Mouse (Mus musculus) midbrain, embryonic 14.5 days (tissue): ENCODE measurements around the gene Tssk1. TPM values are rescaled to one million over a fixed set of nuclear protein-coding genes. Genes with fewer than 3 reads are reported as not detected.

Source experiments
- ATAC-seq: fragments of 200-750 bp; cut with Nextera tagmentation; 2 replicates; pipeline ENCODE4 v1.8.0; 2017; ENCODE audit warnings: moderate number of reproducible peaks, moderate library complexity; ENCODE audit not compliant: low FRiP score, low TSS enrichment
- DNase-seq: peaks from one replicate; pipeline ENCODE4 v3.0.0-alpha.2; 2015
- H3K27ac ChIP-seq: fragments of 300-500 bp; sonication (generic); replicated peaks from 2 replicates; pipeline ENCODE4 v1.5.1; 2014; ENCODE audit warnings: mild to moderate bottlenecking, low read depth, low read length, moderate library complexity
- H3K27me3 ChIP-seq: fragments of 300-500 bp; sonication (generic); 2 replicates; pipeline ENCODE4 v1.6.1; 2014; ENCODE audit warnings: low read length, control low read depth, mixed read lengths; ENCODE audit not compliant: control insufficient read depth, insufficient read depth
- H3K36me3 ChIP-seq: fragments of 300-500 bp; sonication (generic); 2 replicates; pipeline ENCODE4 v1.6.1; 2014; ENCODE audit warnings: low read length, control low read depth; ENCODE audit not compliant: control insufficient read depth, insufficient read depth
- H3K4me1 ChIP-seq: fragments of 300-500 bp; sonication (generic); 2 replicates; pipeline ENCODE4 v1.6.1; 2014; ENCODE audit warnings: mild to moderate bottlenecking, antibody characterized with exemption, low read length, control low read depth; ENCODE audit not compliant: control insufficient read depth, insufficient read depth
- H3K4me2 ChIP-seq: fragments of 300-500 bp; sonication (generic); 2 replicates; pipeline ENCODE4 v1.6.1; 2014; ENCODE audit warnings: mild to moderate bottlenecking, low read length, moderate library complexity
- H3K4me3 ChIP-seq: fragments of 300-500 bp; sonication (generic); replicated peaks from 2 replicates; pipeline ENCODE4 v1.5.1; 2014; ENCODE audit warnings: low read depth, low read length
- H3K9ac ChIP-seq: fragments of 300-500 bp; sonication (generic); replicated peaks from 2 replicates; pipeline ENCODE4 v1.6.1; 2014; ENCODE audit warnings: mild to moderate bottlenecking, low read length, moderate library complexity
- H3K9me3 ChIP-seq: fragments of 300-500 bp; sonication (generic); 2 replicates; pipeline ENCODE4 v1.6.1; 2016; ENCODE audit warnings: low read length, control low read depth, mixed read lengths; ENCODE audit not compliant: control insufficient read depth
- WGBS: fragments of 180-500 bp; shearing (Covaris S2); extraction: QIAGEN DNeasy Blood & Tissue Kit; methylation state at CpG from one replicate; pipeline ENCODE4 v1.1.7; 2014; 5-methylcytosine and 5-hydroxymethylcytosine counted together
- polyA plus RNA-seq: library from polyadenylated mRNA; unstranded; fragments of >200 nt; fragmentation: Nextera tagmentation; extraction: Ambion mirVana; gene quantifications from 2 replicates; pipeline ENCODE4 v1.2.1, GENCODE M21; 2014

Gene Tssk1
- polyA plus RNA-seq, 1 experiment from 2014 or later, result 0.09 TPM

DNA sequence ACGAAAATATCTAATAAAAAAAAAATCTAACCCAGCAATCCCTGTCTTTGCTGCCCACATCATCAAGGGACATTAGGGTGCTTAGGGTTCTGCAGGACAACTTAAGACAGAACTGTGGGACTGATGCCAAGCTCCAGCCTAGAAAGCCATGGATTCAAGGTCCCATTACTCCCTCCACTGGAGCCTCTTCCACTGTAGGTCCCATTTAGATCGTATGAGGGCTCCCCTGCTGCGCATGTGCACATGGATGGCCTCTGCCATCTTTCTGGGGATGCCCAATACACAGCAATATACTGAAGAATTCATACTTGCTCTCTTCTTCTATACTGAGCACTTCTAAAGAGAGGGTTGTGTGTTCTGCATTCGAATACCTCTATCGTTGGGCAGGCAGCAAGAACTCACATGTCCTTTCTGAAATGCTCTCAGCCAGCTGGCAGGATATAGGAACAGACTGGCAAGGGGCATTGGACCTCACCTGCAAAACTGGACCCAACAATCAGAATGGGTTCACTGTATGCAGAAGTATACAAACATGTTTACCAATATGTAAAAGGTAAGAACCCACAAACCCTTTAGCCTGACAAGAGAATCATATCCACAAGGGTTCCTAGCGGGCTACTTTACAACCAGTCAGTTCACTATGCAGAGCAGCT is 4.2 kb upstream of the Tssk1 start:
- peak overlapping the region; percentile 92 for H3K4me3 ChIP-seq
- H3K36me3 ChIP-seq, result no peaks in the 10 kb centered on the region
- peaks cover 17% of the 10 kb centered on the region for H3K4me1 ChIP-seq
- WGBS, result 83% methylated on average over 6 of the region's 6 CpGs
- no peak for DNase-seq
- no peak overlapping the region for H3K27ac ChIP-seq
- no peaks in the 10 kb centered on the region for H3K27me3 ChIP-seq
- H3K9me3 ChIP-seq, result no peaks in the 10 kb centered on the region
- H3K4me2 ChIP-seq, result peak overlapping the region; percentile 93
- ATAC-seq, result no peak
- H3K9ac ChIP-seq, result peak overlapping the region; percentile 99

DNA sequence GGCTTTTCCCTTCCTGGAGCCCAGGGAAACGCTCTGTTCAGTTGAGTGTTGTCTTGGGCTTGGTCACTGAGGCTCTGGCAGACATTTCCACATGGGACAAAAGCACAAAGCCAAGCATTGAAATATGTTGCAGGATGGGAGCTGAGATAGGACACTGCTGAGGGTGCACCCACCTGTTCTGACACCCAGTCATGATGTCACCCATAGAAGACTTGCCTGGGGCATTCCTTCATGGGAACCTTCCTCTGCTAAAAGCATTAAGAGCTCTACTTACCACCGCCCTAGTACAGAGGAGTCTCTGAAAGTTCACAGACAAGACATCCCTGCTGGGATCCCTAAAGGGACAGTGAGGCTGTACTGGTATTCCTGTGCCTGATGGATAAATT is 3.7 kb upstream of the Tssk1 start:
- peak overlapping the region; percentile 93 for H3K4me2 ChIP-seq
- no peak for ATAC-seq

DNA sequence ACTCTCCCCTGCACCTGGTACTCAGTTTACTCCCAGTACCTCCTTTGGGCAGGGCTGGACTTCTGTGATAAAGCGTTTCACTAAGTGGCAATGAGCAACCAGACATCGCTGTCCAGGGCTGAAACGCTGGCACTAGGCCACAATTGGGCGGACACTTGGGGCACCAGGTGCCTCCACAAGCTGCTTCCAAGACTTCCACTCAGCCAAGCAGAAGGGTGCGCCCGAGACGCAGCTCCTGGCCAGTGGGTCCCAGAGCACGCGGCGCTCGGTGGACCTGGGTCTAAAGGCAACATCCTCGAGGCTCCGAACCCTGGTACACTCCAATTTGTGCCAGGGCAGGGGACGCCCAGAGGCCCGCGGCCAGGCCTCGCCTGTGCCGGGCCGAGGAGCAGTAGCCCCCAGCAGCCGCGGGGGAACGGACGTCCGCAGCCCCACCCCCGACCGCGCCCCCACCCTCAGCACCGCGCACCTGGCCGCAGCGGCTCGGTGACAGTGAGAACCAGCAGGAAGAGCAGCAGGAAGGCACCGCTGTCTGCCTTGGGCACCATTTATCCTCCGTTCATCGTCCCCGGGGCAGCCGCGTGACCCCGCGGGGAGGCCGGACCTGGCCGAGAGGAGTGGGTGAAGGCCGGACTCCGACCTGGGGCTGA is 3.0 kb upstream of the Tssk1 start:
- Histone ChIP-seq H3K27ac (peak overlapping the region; percentile 97), H3K36me3 (no peaks in the 10 kb centered on the region), H3K27me3 (no peaks in the 10 kb centered on the region), H3K4me1 (peaks cover 17% of the 10 kb centered on the region), H3K9me3 (no peaks in the 10 kb centered on the region), H3K9ac (peak overlapping the region; percentile 99), H3K4me3 (peak overlapping the region; percentile 92), H3K4me2 (peak overlapping the region; percentile 93)
- peak; percentile 67 for DNase-seq
- ATAC-seq, result peak; percentile 63
- under 1% methylated on average over 43 of the region's 44 CpGs for WGBS

More for the DNA sequence above, 3.7 kb upstream of the Tssk1 start:
- 55% methylated on average over 2 of the region's 2 CpGs for WGBS
- H3K27ac ChIP-seq, result no peak overlapping the region
- peak; percentile 4 for DNase-seq
- H3K9me3 ChIP-seq, result no peaks in the 10 kb centered on the region
- peaks cover 17% of the 10 kb centered on the region for H3K4me1 ChIP-seq
- peak overlapping the region; percentile 92 for H3K4me3 ChIP-seq
- peak overlapping the region; percentile 99 for H3K9ac ChIP-seq
- no peaks in the 10 kb centered on the region for H3K27me3 ChIP-seq
- no peaks in the 10 kb centered on the region for H3K36me3 ChIP-seq

DNA sequence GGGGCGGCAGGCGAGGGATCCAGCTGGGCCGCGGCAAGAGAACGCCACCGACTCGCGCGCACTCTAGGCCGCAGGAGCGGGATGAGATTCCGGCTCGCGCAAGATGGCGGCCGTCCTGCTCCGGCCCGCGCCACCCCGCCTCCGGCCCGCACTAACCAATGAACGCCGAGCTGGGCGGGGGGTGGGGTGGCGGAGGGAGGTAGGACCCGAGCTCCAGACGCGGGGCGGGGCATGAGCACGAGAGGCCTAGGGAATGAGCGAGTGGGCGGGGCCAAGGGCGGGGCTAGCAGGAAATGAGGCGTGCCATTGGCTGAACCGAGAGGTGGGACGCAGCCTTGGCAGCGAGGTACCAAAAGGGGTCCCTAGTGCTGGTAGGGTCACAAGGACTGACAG is 2.5 kb upstream of the Tssk1 start, which contains the start of gene Gm20518:
Gm20518 (minus strand) TSS at position 105 of the 393 bp plus-strand sequence.
- no peaks in the 10 kb centered on the region for H3K9me3 ChIP-seq
- peak within 1 kb of the TSS; percentile 97 for H3K27ac ChIP-seq
- ATAC-seq, result peak; percentile 98
- peaks cover 17% of the 10 kb centered on the region for H3K4me1 ChIP-seq
- no peaks in the 10 kb centered on the region for H3K36me3 ChIP-seq
- peak within 1 kb of the TSS; percentile 99 for H3K9ac ChIP-seq
- H3K4me2 ChIP-seq, result peak within 1 kb of the TSS; percentile 93
- peak; percentile 100 for DNase-seq
- WGBS, result under 1% methylated on average over 38 of the region's 38 CpGs
- H3K27me3 ChIP-seq, result no peaks in the 10 kb centered on the region
- peak within 1 kb of the TSS; percentile 92 for H3K4me3 ChIP-seq

DNA sequence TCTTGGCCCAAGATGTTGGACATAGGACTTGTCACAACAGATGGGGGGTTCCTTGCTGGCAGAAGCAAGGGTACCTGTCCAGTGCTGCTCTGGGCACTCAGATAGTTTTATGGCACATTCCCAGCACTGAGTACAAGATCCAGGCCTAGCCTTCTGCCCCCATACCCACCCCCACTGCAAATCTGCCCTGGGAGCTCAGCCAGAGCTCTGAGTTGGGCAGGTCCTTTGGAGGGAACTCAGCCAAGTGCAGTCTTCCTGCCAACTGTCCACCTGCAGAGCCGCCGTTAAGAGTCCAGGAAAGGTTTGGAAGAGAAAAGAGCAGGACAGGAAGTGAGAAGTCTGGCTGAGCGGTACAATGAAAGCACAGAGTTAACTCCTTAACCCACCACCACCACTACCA is 1.4 kb upstream of the Tssk1 start:
- H3K27ac ChIP-seq, result no peak overlapping the region
- no peaks in the 10 kb centered on the region for H3K36me3 ChIP-seq
- ATAC-seq (no peak), DNase-seq (no peak)
- H3K4me1 ChIP-seq, result peaks cover 17% of the 10 kb centered on the region
- H3K27me3 ChIP-seq, result no peaks in the 10 kb centered on the region
- no peaks in the 10 kb centered on the region for H3K9me3 ChIP-seq
- H3K4me2 ChIP-seq, result no peak overlapping the region
- no peak overlapping the region for H3K9ac ChIP-seq
- H3K4me3 ChIP-seq, result no peak overlapping the region
- WGBS, result 83% methylated on average over 3 of the region's 3 CpGs

DNA sequence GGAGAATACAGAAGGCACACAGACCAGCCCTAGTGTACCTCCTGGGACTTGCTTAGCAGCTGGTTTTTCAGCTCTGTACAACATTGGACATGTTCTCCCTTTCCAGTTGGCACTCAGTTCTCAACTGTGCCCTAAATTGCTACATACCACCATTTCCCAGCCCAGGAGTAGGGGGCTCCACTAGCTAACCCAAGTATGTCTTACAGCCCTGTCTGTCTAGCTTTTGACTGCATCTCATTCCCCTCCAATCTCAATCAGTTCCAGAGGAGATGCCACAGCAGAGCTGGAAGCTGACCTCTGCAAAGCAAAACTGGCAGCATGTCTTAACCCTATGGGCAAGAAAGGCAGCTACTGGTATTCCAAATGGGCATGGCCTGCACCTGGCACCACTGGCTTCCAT is 2.1 kb downstream of the Tssk1 start:
- H3K4me1 ChIP-seq, result peaks cover 5% of the 10 kb centered on the region; the same call in 1 of the 2 replicates
- no peaks in the 10 kb centered on the region for H3K27me3 ChIP-seq
- H3K4me3 ChIP-seq, result no peak overlapping the region
- no peak overlapping the region for H3K27ac ChIP-seq
- H3K9ac ChIP-seq, result no peak overlapping the region
- ATAC-seq (no peak), DNase-seq (no peak)
- no peaks in the 10 kb centered on the region for H3K9me3 ChIP-seq
- no peak overlapping the region for H3K4me2 ChIP-seq
- H3K36me3 ChIP-seq, result peaks cover 28% of the 10 kb centered on the region

DNA sequence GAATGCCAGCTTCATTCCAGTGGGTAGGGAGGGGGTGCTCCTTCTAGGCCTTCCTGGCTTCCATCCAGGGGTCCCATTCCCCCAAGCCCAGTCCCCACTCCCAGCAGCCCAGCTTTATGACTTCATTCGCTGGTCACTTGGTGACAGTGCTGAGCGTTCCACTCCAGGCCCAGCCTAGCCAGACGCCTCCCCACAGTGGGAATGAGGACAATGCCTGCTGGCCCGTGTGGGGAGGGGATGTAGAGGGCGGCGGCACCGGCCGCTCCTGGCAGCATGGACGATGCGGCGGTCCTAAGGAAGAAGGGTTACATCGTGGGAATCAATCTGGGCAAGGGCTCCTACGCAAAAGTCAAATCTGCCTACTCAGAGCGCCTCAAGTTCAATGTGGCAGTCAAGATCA is 4.4 kb downstream of the Tssk1 start, which contains the start of the genes Dgcr2 and Tssk2:
Dgcr2 (minus strand) TSS at position 101 of the 400 bp plus-strand sequence.
Tssk2 (plus strand) TSS at position 176 of the 400 bp plus-strand sequence.
- Histone ChIP-seq H3K27me3 (no peaks in the 10 kb centered on the region), H3K4me3 (no peak within 1 kb of the TSS), H3K9ac (no peak within 1 kb of the TSS), H3K4me2 (no peak within 1 kb of the TSS), H3K27ac (no peak within 1 kb of the TSS), H3K4me1 (no peaks in the 10 kb centered on the region), H3K9me3 (no peaks in the 10 kb centered on the region), H3K36me3 (peaks cover 51% of the 10 kb centered on the region)
- ATAC-seq, result no peak
- DNase-seq, result no peak
- 91% methylated on average over 14 of the region's 14 CpGs for WGBS

DNA sequence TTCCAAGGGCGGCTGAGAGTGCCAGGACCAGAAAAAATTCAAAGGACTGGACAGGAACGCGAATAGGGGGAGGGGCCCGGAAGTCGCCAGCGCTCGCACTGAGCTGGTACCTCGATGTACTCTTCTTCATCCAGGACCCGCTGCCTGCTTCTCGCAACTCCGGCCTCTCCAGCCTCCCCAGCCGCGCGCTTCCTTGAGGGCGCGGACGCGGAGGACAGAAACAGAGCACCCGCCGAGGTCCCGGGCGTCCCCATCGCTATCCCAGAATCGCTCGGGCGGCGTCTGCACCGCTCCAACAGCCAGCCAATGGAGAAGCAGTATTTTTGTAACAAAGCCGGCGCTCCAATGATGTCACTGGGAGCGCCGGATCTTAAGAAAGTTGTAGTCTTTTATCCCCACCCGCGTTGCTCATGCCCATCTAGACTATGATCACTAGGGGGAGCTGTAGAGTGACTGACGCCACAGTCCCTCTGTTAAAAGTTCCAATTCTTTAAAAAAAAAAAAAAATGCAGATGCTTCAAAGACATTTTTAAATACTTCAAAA is 17.1 kb downstream of the Tssk1 start, which contains the start of gene Ess2:
Ess2 (minus strand) TSS at position 297 of the 544 bp plus-strand sequence.
- Histone ChIP-seq H3K27ac (peak within 1 kb of the TSS; percentile 78), H3K4me3 (peak within 1 kb of the TSS; percentile 73), H3K27me3 (peaks cover 44% of the 10 kb centered on the region), H3K4me2 (peak within 1 kb of the TSS; percentile 94), H3K9ac (peak within 1 kb of the TSS; percentile 75), H3K9me3 (no peaks in the 10 kb centered on the region), H3K36me3 (peaks cover 33% of the 10 kb centered on the region), H3K4me1 (peaks cover 9% of the 10 kb centered on the region)
- ATAC-seq, result peak; percentile 92
- DNase-seq, result peak; percentile 98
- WGBS, result under 1% methylated on average over 35 of the region's 35 CpGs
